Mouse (Mus musculus) forelimb bud, embryonic 11.5 days (tissue): ENCODE data around the gene Igsf9b.

Source experiments
- DNase-seq: peaks from one replicate; pipeline ENCODE4 v3.0.0-alpha.2; 2012; ENCODE audit warnings: low read depth, low spot score

Gene Igsf9b

DNA sequence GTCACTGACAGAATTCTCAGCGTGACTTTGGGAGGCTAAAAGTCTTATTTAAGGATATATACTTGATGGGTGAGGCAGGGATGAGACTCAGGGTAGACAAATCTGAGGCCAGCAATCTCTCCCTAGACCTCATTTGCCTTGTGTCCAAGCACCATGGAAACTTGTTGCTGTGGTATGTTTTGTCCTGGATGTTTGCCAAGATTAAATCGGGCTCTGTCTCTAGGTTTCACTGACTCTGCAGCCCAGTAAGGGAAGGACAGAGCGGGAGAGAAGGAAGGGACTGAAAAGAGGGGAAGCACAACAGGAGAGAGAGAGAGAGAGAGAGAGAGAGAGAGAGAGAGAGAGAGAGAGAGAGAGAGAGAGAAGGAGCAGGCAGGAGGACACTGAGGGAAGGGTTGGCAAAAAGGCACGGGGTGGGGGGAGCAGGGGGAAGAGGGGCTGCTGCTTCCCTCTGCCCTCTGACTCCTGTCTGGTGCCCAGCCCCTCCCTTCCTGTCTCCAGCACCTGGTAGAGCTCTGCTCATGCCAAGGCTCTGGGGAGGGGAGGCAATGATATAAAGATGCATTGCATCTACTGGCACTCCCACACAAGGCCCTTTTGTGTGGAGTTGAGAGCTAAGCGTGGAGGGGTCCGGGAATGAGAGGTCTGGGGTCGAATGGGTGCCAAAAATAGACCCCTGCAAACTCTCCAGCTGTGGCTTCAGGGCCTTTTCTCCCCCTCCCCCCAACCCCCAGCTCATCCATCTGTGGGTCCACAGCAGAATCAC lies 9.3 kb upstream of the Igsf9b start:
- no peak for DNase-seq

DNA sequence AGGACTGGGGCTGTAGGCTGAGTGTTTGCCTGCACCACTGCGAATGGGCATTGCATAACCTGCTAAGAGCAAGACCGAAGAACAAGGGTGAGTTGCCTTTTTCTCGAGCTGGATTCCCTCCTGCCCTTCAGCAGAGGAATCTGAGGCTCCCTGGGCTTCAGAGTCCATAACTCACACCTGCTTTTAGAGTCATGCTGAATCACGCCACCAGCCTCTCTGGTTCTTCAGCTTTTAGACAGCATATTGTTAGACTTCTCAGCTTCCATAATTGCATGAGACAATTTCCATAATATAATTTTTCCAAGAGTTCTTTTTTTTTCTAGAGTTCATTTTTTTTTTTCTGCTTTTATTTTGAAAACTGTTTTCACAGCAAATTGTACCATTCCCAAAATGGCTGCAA lies 4.6 kb upstream of the Igsf9b start:
- DNase-seq, result no peak

DNA sequence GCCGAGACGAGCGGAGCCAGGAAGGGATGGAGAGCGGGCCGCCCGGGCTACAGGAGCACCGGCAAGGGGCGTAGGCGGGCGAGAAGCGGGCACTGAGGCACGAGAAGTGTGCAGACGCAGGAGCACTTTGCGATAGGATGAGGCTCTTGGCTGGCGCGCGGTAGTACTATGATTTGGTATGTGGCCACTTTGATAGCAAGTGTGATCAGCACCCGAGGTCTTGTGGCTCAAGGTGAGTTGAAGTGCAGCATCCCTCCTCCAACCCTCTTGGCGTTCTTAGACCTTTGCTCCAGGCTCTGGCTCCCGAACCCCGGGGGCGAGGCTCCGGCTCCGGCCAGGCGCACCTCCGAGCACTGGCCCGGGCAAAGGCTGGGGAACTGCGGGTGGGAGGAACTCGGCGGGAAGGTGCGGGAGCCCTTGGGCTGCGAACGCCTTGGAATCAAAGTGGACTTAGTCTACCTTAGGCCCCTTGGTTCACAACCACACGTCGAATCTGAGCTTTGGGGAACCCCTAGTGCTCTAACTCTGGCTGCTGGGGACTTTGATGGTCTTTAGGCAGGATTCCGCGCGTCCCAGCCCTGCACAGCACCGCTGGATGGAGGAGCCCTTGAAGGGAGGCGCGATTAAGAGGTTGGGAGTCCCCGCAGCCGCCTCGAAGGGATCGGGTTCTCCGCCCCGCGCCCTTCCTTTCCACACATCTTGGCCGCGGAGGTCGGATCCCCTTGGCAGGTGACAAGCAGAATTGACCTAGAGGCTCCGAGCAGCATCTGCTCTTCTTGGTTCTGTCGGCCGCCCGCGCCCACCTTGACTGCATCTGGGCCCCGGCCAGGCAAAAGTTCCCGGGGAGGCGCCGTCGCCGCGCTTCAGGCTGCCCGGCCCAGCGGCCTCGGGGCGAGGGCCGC lies 533 bp downstream of the Igsf9b start:
- peak; percentile 28 for DNase-seq

DNA sequence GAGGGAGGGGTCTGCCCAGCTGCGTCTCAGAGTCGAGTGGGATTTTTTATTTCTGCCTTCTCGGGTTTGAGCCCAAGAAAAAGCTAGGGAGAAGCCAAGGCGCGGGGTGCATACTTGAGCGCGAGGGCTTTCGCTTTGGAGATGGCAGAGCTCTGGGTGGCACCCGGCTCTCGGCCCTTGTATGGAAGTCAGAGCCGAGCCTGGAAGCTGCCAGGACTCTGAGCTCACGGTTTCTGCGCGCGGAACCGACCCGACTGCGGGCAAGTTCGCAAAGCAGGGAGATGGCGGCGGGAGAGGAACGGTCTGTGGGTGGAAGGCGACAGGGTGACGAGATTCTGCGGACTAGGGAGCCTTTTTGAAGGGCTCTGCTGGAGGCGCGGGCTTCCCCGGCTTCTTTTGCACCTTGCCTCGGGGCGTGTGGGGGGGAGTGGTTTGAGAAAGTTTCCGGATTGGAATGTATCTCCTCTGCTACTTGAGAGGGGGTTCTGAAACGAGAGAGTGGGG lies 1.2 kb downstream of the Igsf9b start:
- no peak for DNase-seq

DNA sequence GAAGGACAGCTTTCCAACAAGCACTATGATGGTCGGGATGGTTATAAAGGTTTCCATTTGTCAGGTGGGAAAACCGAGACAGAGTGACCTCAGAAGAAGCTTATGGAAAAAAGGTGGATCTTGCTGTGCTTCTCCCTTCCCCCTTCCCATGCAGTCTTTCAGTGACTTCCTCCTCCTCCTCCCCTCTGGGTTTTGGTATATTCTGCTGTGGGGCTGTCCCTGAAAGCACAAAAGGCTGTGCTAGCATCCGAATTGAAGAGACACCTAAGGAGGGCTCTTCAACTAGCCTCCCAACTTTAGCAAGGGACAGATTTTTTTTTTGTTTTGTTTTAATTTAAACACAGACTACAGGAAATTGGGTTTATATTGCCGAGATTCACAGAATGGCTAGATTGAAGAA lies 1.7 kb downstream of the Igsf9b start:
- DNase-seq, result no peak

DNA sequence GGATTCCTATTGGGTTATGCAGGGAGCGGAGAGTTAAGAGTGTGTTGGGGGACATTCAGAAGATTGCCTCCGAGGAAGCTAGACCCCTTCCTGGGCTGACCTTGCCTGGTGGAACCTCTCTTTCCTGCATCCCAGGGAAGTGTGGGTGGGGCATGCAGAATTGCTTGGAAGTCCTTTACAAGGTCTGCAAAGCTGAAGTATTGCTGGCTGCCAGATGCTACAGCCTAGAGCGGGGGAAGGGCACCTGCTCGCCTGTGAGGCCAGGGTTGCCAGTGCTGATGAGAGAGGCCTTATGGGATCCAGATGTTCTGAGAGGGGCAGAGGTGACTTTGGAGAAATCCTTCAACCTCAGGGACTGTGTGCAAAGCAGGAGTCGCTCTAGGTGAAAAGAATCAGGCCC lies 2.5 kb downstream of the Igsf9b start:
- DNase-seq, result peak; percentile 84

DNA sequence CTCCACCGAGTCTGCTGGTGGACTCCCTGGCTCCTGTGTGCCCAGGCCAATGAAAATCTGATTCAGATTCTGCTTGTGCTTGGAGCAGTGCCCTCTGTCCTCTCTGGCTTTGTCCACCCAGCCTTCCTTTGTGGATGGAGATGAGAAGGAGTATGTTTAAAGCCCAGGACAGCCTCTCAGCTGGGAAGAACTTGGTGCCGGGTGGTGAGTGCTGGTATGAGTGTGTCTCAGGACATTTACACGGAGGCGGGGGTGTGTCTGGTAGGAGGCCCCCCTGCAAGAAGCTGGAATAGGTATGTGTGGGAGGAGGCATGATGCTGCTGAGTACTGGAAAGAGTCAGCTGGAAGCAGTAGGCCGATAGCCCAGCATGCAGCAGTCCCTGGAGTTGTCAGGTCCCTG lies 3.3 kb downstream of the Igsf9b start:
- no peak for DNase-seq

DNA sequence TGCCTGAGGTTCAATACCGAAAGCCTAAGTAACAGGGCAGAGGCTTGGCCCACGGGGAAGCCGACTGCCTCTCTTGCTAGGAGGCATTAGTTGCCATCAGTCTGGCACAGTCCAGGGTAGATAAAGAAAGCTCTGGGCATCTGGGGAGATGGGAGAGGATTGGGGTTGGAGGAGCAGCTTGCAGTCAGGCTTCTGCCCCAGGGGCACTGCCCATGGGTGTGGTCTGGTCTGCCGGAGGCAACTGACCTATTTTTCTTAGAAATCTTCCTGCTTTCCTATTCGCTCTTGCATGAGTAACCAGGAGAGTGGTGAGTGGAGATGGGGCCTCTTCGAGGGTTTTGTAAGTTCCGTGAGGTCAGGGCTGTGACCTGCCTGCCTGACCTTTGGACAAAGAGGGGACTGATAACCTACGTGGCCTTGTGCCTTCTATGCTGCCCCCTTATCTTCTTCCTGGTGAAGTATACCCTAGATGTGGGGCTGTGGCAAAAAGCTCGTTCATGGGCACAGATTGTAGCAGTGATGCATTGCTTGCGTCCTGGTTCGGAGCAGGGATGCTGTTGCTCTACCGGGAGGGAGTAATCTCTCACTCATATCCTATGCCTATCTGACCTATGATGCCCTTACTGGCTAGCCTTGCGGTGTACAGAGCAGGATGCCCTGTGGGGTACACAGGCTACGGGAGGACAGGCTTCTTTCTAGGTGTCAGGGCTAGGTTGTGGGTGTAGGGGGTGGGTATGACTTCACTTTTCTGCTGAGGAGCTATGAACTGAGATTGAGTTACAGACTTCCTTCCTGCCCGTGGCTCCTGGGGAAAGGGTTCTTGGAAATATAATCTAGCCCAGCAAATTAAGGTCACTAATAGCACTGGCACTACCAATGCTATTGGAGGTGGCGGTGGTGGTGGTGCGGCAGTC lies 4.8 kb downstream of the Igsf9b start:
- no peak for DNase-seq

DNA sequence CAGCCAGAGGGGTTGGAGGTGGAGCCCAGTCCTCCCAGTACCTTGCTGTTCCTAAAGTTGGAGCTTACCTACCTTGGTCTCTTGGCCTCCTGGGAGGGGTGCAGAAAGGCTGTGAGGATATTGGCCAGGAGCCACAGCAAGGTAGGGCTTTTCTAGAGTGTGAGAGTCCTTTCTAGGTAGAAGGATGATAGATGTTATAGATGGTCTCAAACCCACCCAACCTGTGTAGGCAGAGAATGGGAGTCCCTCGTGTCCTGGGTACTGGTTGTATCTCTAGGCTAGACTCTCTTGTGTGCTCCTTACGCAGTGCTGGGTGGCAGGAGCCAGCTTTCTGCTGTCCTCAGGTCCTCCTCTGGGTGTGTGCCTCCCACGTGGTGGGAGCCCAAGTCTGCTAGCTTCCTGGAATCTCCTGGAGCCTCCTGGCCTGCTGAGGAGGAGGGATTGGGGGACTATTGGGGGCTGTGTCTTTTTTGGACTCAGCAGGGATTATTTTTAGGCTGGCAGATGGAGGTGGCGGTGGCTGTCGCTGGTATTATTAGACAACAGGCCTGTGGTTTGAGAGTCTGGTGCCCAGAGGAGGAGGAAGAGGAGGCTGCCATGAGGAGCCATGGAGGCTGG lies 5.6 kb downstream of the Igsf9b start:
- no peak for DNase-seq

DNA sequence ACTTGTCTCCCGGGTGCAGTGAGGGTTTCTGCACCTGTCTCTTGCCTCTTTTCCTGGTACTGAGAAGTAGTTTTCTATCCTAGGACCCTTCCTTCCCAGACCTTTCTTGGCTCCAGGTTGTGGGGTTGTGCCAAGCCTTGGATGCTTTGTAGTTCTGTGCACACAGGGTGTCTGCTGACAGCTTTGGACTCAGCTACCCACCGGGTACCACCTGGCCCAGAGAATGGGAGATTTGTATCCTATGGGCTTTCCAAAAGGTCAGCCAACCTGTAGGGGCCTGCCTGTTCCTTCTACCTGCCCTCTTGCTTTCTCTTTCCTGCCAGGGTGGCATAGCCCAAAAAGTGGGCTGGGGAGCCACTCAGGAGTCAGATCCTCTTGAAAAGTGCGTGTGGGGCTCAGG lies 6.5 kb downstream of the Igsf9b start:
- DNase-seq, result no peak

DNA sequence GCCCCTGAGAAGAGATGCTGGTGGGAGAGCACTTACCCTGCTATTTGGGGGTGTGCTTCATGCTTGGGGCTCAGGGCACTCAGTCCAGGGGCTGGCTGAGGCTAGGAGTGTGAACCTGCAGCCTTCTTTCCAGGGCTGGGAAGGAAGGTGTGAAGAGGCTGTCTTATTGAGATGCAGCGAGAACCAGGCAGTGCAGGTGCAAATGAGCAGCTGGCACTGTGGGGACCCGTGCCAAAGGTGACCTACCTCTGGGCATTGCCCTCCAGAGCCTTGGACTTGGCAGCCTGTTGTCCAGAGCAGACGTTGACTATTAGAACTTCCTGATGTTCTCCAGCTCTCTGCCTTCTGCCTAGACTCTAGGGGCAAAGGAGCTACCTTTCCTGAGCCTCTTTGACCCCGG lies 7.6 kb downstream of the Igsf9b start:
- no peak for DNase-seq

DNA sequence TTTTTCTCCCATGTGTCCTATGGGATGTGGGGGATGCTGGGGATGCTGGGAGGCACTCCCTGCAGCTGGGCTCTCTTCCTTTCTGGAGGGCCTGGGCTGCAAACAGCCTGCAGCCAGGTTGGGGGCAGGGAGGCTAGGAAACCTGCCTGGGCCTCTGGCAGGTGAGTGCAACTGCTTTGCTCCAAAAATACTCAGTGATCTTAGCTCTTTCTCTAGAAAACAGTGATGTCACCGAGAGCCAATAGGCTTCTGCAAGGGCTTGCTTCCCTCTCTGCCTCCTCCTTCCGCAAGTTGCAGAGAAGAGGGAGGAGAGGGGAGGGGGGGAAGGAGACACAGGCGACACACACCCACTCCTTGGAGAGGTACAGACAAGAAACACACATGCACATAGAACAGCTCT lies 8.3 kb downstream of the Igsf9b start:
- no peak for DNase-seq

DNA sequence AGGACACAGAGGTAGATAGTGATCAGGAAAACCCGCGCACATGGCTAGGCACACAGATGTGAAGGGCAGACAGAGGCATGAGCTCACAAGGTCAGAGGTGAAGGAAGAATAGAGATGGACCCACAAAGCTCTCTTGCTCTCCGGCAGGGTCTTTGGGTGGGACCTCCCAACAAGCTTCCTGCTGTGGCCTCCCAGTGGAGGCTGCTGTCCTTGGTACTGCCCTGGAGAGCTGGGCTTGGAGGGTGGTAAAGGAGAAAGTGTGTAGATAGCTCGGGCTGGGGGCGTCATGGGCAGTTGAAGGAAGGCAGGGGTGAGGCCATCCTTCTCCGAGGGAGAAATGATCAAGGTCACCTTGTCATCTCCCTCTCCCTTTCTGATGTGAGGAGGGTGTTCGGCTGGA lies 9.0 kb downstream of the Igsf9b start:
- DNase-seq, result peak; percentile 57

DNA sequence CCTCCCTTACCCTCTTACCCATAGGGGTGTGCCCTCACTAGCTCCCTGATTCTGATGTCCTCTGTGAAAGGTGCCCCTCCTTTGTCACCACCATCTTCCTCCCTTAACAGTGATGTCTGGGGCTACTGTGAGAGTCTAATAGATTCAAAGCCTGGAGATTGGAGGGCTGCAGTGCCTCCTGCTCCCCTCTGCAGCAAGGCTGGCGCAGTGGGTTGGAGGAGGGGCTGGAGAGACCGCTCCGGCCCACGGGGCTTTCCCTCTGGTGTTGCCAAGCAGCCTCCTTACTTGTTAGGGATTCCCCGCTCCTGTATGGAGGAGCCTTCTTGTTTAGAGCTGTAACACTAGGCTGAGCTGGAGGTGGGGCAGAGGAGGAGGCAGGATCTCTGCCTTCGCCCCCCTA lies 9.6 kb downstream of the Igsf9b start:
- DNase-seq, result no peak

DNA sequence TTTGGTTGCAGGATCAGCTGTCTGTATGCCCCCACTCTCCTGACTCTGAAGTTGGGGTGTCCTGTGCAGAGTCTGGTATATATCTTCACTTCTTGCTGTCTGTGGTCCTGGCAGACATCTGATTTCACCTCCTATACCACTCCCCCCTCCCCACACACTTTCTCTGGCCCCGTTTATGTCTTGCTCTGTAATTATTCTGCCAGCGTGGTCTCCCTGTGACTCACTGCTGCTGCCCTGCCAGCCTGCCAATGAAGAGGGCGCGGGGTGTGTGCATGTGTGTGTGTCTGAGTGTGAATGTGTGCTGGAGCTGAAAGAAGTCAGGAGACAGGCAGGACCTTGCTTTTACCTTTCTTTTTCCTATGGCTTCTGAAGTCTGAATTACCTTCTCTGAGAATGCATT lies 11.0 kb downstream of the Igsf9b start:
- DNase-seq, result no peak

DNA sequence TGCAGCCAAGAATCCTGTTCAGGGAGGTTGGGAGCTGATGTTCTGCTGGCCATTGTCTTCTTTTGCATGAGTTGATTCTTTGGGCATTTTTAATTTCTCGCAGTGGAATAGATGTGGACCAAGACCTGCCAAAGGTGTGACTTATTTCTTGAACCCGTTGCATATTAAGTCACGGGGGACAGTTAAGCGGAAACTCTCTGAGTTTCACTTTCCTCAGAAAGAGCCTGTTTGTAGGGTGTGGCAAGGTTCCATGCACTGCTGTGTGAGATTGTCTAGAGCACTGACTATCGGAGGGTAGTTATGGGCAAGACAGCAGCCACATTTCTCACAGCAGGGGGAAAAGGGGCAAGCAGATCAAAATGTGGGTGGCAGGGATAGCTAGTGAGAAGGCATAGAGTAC lies 14.4 kb downstream of the Igsf9b start:
- no peak for DNase-seq

DNA sequence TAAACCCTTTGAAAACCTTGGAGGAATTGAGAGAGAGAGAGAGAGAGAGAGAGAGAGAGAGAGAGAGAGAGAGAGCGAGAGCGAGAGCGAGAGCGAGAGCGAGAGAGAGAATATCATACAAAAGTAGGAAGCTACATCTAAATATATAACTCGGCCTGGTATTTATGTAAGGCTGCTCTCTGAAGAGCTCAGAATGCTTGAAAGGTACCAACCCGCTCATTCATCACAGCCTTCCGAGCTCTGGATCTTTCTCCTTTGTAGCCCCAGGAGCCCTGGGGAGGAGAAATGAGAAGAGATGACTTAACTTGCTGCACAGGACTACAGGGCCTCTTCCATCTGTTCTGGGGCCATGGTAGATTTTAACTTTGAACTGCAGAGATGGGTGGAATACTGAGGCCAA lies 22.3 kb downstream of the Igsf9b start:
- no peak for DNase-seq

DNA sequence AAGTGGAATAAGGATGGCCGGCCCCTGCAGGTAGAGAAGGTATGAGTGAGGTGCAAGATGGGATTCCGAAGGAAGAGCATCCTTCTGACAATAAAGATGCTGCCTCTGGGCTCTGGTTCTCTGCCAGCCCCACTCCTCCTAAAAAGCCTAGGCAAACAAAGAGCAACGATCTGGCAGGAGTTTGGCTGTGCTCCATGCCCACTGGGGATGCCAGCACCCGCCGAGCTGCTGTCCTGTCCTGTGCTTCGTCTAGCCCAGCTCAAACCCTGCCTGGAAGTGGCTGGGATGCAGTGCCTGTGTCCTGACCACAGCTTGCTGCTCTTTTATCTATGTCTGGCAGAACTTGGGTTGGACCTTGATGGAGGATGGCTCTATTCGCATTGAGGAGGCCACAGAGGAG lies 23.3 kb downstream of the Igsf9b start:
- no peak for DNase-seq

DNA sequence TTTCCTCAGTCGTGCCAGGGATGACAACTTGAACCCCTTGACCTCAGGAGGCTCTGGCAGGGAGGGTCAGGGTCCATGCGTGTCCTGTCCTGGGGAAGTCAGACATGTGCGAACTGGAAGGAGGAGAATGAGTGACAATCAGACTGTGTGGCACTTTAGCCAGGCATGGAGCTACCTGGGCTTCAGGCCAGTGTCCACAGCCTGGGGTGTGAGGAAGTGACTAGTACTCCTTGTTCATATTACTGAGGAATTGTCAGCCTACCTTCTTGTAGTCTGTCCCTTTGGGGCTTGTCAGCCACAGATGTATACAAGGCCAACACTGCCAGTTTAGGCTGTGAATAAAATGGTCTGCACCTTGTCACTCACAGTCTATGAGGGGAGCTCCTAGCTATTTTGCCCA lies 24.4 kb downstream of the Igsf9b start:
- DNase-seq, result no peak

DNA sequence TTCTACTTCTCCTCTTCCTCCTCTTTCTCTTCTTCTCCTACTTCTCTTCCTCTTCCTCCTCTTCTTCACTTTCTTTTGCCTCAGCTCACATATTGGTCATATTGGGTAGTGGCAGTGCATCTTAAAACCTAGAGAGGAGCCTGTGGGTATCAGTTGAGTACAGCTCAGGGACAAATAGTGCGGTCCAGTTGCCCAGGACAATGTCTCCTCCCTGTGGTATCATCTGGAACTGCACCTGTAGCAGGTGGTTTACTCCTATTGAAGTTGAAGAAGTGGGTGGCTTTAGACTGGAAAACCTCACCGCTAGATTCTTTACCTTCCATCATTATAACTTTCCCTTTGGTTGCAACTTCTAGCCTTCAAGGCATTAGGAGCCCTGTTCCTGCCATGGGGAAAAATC lies 26.9 kb downstream of the Igsf9b start:
- peak; percentile 72 for DNase-seq

DNA sequence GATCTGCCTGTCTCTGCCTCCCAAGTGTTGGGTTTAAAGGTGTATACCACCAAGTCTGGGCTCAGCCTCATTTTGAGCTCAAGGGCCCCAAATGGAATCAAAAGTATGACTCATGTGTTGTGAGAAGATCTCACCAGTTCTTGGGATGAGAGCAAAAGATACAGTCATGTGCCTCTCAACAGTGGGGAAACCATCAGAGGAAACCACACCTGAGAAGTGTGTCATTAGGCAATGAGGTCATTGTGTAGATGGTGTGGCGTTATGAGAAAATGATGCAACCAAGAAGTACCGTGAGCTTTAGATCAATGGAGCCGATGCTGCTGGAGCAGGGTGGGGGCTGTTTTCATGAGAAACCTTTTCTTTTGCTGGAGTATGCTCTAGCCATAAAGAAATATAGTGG lies 28.6 kb downstream of the Igsf9b start:
- DNase-seq, result no peak
